Mouse (Mus musculus) midbrain, embryonic 16.5 days (tissue): ENCODE measurements around the gene Smco1. TPM values are rescaled to one million over a fixed set of nuclear protein-coding genes. Genes with fewer than 3 reads are reported as not detected.
"Not testable (repeated sequence)": the region's sequence is repeated elsewhere in the genome, so short reads cannot be mapped to it uniquely, and the experiment has no call there.

Experiments
- ATAC-seq: fragments of 200-750 bp; cut with Nextera tagmentation; 2 replicates; pipeline ENCODE4 v1.8.0; 2017; ENCODE audit warnings: moderate TSS enrichment
- H3K27ac ChIP-seq: fragments of 300-500 bp; sonication (generic); 2 replicates; pipeline ENCODE4 v1.5.1; 2014; ENCODE audit warnings: mild to moderate bottlenecking, low read length, mixed read lengths
- H3K27me3 ChIP-seq: fragments of 300-500 bp; sonication (generic); 2 replicates; pipeline ENCODE4 v1.6.1; 2014; ENCODE audit warnings: low read depth, low read length, mixed read lengths; ENCODE audit not compliant: control insufficient read depth, insufficient read depth
- H3K36me3 ChIP-seq: fragments of 300-500 bp; sonication (generic); 2 replicates; pipeline ENCODE4 v1.6.1; 2014; ENCODE audit warnings: mild to moderate bottlenecking, low read length, moderate library complexity, mixed read lengths; ENCODE audit not compliant: control insufficient read depth, insufficient read depth
- H3K4me1 ChIP-seq: fragments of 300-500 bp; sonication (generic); 2 replicates; pipeline ENCODE4 v1.6.1; 2014; ENCODE audit warnings: mild to moderate bottlenecking, low read length, mixed read lengths; ENCODE audit not compliant: control insufficient read depth, insufficient read depth
- H3K4me2 ChIP-seq: fragments of 300-500 bp; sonication (generic); 2 replicates; pipeline ENCODE4 v1.6.1; 2014; ENCODE audit warnings: mild to moderate bottlenecking, low read length, mixed read lengths
- H3K4me3 ChIP-seq: fragments of 300-500 bp; sonication (generic); 2 replicates; pipeline ENCODE4 v1.5.1; 2014; ENCODE audit warnings: low read depth, mild to moderate bottlenecking, low read length, moderate library complexity, mixed read lengths
- H3K9ac ChIP-seq: fragments of 300-500 bp; sonication (generic); 2 replicates; pipeline ENCODE4 v1.6.1; 2014; ENCODE audit warnings: low read depth, low read length, mixed read lengths
- H3K9me3 ChIP-seq: fragments of 300-500 bp; sonication (generic); replicated peaks from 2 replicates; pipeline ENCODE4 v1.6.1; 2014; ENCODE audit warnings: mild to moderate bottlenecking, low read length, mixed read lengths; ENCODE audit not compliant: control insufficient read depth, poor library complexity, severe bottlenecking
- WGBS: fragments of 180-500 bp; shearing (Covaris S2); extraction: QIAGEN DNeasy Blood & Tissue Kit; methylation state at CpG from one replicate; pipeline ENCODE4 v1.1.7; 2014; 5-methylcytosine and 5-hydroxymethylcytosine counted together
- polyA plus RNA-seq: library from polyadenylated mRNA; unstranded; fragments of >200 nt; fragmentation: Nextera tagmentation; extraction: Ambion mirVana; gene quantifications from 2 replicates; pipeline ENCODE4 v1.2.1, GENCODE M21; 2015

Gene Smco1
- polyA plus RNA-seq, 1 experiment from 2014 or later: not detected

GRCm38 (mm10) chr16:32299617-32300016 is 28.3 kb downstream of the Smco1 start:
- not testable (repeated sequence) for H3K4me2 ChIP-seq, ATAC-seq, H3K9me3 ChIP-seq, H3K27me3 ChIP-seq, H3K4me1 ChIP-seq, H3K9ac ChIP-seq, H3K4me3 ChIP-seq, H3K27ac ChIP-seq
- H3K36me3 ChIP-seq: peaks cover 32% of the 10 kb centered on the region
- WGBS: 98% methylated on average over 4 of the region's 4 CpGs

- ATAC-seq: no peak
- no peak overlapping the region for H3K4me2 ChIP-seq
- 27% methylated on average over 1 of the region's 1 CpGs for WGBS
- H3K9ac ChIP-seq: no peak overlapping the region
- H3K36me3 ChIP-seq: peaks cover 16% of the 10 kb centered on the region
- no peaks in the 10 kb centered on the region for H3K9me3 ChIP-seq
- H3K27ac ChIP-seq: no peak overlapping the region
- H3K4me1 ChIP-seq: no peaks in the 10 kb centered on the region
- no peak overlapping the region for H3K4me3 ChIP-seq
- no peaks in the 10 kb centered on the region for H3K27me3 ChIP-seq
Observed at GRCm38 (mm10) chr16:32303046-32303445, 31.8 kb downstream of the Smco1 start.

GRCm38 (mm10) chr16:32303886-32304285 is 32.6 kb downstream of the Smco1 start:
- Histone ChIP-seq H3K27me3 (no peaks in the 10 kb centered on the region), H3K9me3 (no peaks in the 10 kb centered on the region), H3K4me1 (no peaks in the 10 kb centered on the region), H3K36me3 (peaks cover 9% of the 10 kb centered on the region), H3K9ac (no peak overlapping the region), H3K27ac (no peak overlapping the region), H3K4me2 (no peak overlapping the region), H3K4me3 (no peak overlapping the region)
- WGBS: 95% methylated on average over 7 of the region's 7 CpGs
- no peak for ATAC-seq

GRCm38 (mm10) chr16:32311970-32312369 is 40.7 kb downstream of the Smco1 start:
- 66% methylated on average over 4 of the region's 4 CpGs for WGBS
- Histone ChIP-seq H3K27ac (no peak overlapping the region), H3K4me1 (no peaks in the 10 kb centered on the region), H3K36me3 (no peaks in the 10 kb centered on the region), H3K9ac (no peak overlapping the region), H3K4me3 (no peak overlapping the region), H3K4me2 (no peak overlapping the region), H3K27me3 (no peaks in the 10 kb centered on the region), H3K9me3 (no peaks in the 10 kb centered on the region)
- ATAC-seq: no peak

GRCm38 (mm10) chr16:32312386-32312785 is 41.1 kb downstream of the Smco1 start:
- H3K27ac ChIP-seq: no peak overlapping the region
- H3K9ac ChIP-seq: no peak overlapping the region
- no peaks in the 10 kb centered on the region for H3K9me3 ChIP-seq
- 62% methylated on average over 5 of the region's 5 CpGs for WGBS
- no peaks in the 10 kb centered on the region for H3K4me1 ChIP-seq
- no peaks in the 10 kb centered on the region for H3K36me3 ChIP-seq
- H3K4me3 ChIP-seq: no peak overlapping the region
- H3K4me2 ChIP-seq: no peak overlapping the region
- no peaks in the 10 kb centered on the region for H3K27me3 ChIP-seq
- no peak for ATAC-seq

- ATAC-seq: no peak
- Histone ChIP-seq H3K4me2 (no peak overlapping the region), H3K9me3 (no peaks in the 10 kb centered on the region), H3K27ac (no peak overlapping the region), H3K4me1 (no peaks in the 10 kb centered on the region), H3K27me3 (no peaks in the 10 kb centered on the region), H3K4me3 (no peak overlapping the region), H3K9ac (no peak overlapping the region), H3K36me3 (no peaks in the 10 kb centered on the region)
- WGBS: 72% methylated on average over 4 of the region's 4 CpGs
Observed at GRCm38 (mm10) chr16:32312859-32313258, 41.6 kb downstream of the Smco1 start.

- WGBS: 76% methylated on average over 2 of the region's 2 CpGs
- Histone ChIP-seq H3K9me3 (no peaks in the 10 kb centered on the region), H3K36me3 (no peaks in the 10 kb centered on the region), H3K4me1 (no peaks in the 10 kb centered on the region), H3K27ac (no peak overlapping the region), H3K27me3 (no peaks in the 10 kb centered on the region), H3K4me2 (no peak overlapping the region), H3K4me3 (no peak overlapping the region), H3K9ac (no peak overlapping the region)
- no peak for ATAC-seq
Observed at GRCm38 (mm10) chr16:32316601-32317000, 45.3 kb downstream of the Smco1 start.

- WGBS: 42% methylated on average over 7 of the region's 7 CpGs
- H3K4me1 ChIP-seq: no peaks in the 10 kb centered on the region
- ATAC-seq: no peak
- no peak overlapping the region for H3K27ac ChIP-seq
- H3K9ac ChIP-seq: no peak overlapping the region
- no peaks in the 10 kb centered on the region for H3K9me3 ChIP-seq
- no peaks in the 10 kb centered on the region for H3K36me3 ChIP-seq
- H3K4me3 ChIP-seq: no peak overlapping the region
- H3K27me3 ChIP-seq: no peaks in the 10 kb centered on the region
- no peak overlapping the region for H3K4me2 ChIP-seq
Observed at GRCm38 (mm10) chr16:32323953-32324352, 52.7 kb downstream of the Smco1 start.
